Mouse (Mus musculus): ENCODE results near the gene Aplp2. TPM values are rescaled to one million over a fixed set of nuclear protein-coding genes. Genes with fewer than 3 reads are reported as not detected.

The Aplp2 gene
- 185 TPM for polyA plus RNA-seq (2017; shearing (Covaris generic))

DNA sequence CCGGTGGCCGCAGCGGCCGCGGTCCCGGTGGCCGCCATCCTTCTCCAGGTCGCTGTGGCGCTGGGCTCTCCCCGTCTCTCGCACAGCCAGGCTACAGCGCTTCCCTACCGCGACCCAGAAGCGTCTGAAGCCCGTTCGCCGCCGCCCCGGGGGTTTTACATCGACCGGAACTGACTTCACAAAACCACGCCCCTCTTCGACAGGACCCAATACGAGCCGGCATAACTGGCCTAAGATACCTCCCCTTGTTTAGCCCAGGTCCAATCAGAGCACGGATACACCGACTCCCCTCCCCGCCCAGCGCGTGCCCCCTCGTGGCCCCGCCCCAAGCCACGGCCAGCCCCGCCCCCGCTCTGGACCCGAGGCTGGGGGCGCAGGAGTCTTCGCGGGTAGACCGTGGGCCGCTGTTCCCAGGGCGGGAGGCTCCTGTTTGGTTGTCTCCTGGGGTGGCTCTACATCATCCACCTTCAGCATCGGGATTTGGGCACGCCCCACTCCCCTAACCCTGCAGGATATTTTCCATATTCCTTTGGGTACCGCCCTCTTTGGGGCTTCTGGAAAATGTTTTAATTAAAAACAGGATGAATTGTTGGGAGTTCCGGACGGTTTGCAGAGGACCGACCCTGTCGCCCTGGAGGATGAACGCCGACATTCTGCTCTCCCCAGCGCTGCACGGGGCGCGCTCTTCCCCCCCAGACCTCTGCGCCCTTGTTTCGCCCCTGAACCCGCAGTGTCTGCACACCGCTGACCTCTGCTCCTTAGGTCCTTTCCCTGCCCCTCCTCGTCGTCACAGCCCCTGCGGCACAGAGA lies at the start of gene Aplp2:
Aplp2 (minus strand) TSS at position 126 of the 810 bp plus-strand sequence.

DNA sequence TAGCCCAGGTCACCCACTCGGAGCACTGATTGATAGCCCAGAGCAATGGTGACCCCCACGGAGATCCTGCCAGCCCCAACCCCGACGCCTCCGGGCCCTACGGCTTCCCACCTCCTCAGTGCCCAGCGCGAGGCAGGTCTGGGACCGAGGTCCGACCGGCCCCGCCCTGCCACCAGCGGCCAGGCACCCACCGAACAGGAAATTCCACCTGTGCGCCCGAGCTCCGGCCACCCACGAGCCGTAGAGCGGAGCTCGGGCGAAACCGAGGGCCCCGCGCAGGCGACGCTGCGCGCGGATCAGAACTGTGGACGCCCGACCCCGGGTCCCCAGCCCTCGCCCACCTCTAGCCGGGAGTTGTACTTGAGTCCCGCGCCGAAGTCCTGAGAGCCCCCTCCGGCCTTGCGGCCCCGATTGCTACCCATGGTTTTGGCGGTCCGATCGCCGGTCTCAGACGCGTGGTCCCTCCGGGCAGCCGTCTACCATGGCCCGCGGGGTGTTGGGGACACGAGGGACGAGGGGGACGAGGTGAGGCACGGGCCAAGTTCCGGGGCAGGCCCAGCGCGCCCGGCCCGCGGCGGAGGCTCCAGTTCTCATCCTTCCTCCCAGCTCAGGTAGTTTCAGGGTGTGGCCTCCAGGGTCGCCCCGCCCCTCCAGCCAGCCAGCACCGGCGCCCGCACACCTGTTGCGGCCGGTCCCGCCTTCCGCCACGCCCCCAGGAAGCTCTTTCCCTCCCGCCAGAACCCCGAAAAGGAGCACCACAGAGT lies 80.2 kb downstream of the Aplp2 start, which contains the start of gene St14:
St14 (minus strand) TSS at position 649 of the 764 bp plus-strand sequence.

Other genes starting within 250 kb of the Aplp2 start
- gene Zbtb44, start 181.2 kb downstream of the Aplp2 start, polyA plus RNA-seq (2017; shearing (Covaris generic)): 39.7 TPM
- 15.2 TPM for gene St14, start 80.0 kb downstream of the Aplp2 start, polyA plus RNA-seq (2017; shearing (Covaris generic))
- 17.1 TPM for gene Prdm10, start 68.7 kb upstream of the Aplp2 start, polyA plus RNA-seq (2017; shearing (Covaris generic))
- 34.5 TPM for gene Nfrkb, start 174.4 kb upstream of the Aplp2 start, polyA plus RNA-seq (2017; shearing (Covaris generic))